Mouse (Mus musculus) neural tube, embryonic 12.5 days (tissue): Measurements from ENCODE around the gene Gm16253. TPM values are rescaled to one million over a fixed set of nuclear protein-coding genes. Genes with fewer than 3 reads are reported as not detected.

Experiments
- ATAC-seq: fragments of 200-750 bp; cut with Nextera tagmentation; 2 replicates; pipeline ENCODE4 v1.8.0; 2017; ENCODE audit warnings: low read depth, mild to moderate bottlenecking, moderate TSS enrichment, moderate library complexity; ENCODE audit not compliant: low FRiP score
- H3K27ac ChIP-seq: fragments of 300-500 bp; sonication (generic); 2 replicates; pipeline ENCODE4 v1.5.1; 2016
- H3K27me3 ChIP-seq: fragments of 300-500 bp; sonication (generic); replicated peaks from 2 replicates; pipeline ENCODE4 v1.6.1; 2016; ENCODE audit warnings: mild to moderate bottlenecking
- H3K36me3 ChIP-seq: fragments of 300-500 bp; sonication (generic); 2 replicates; pipeline ENCODE4 v1.6.1; 2016; ENCODE audit warnings: mild to moderate bottlenecking
- H3K4me1 ChIP-seq: fragments of 300-500 bp; sonication (generic); 2 replicates; pipeline ENCODE4 v1.6.1; 2016
- H3K4me2 ChIP-seq: fragments of 300-500 bp; sonication (generic); replicated peaks from 2 replicates; pipeline ENCODE4 v1.6.1; 2016; ENCODE audit warnings: mild to moderate bottlenecking
- H3K4me3 ChIP-seq: fragments of 300-500 bp; sonication (generic); 2 replicates; pipeline ENCODE4 v1.5.1; 2016
- H3K9ac ChIP-seq: fragments of 300-500 bp; sonication (generic); 2 replicates; pipeline ENCODE4 v1.6.1; 2016; ENCODE audit warnings: mild to moderate bottlenecking
- H3K9me3 ChIP-seq: fragments of 300-500 bp; sonication (generic); 2 replicates; pipeline ENCODE4 v1.6.1; 2016; ENCODE audit warnings: mild to moderate bottlenecking
- WGBS: fragments of 180-500 bp; shearing (Covaris S2); methylation state at CpG from one replicate; pipeline ENCODE4 v1.1.7; 2016; 5-methylcytosine and 5-hydroxymethylcytosine counted together
- polyA plus RNA-seq: library from polyadenylated mRNA; unstranded; fragments of >200 nt; fragmentation: Nextera tagmentation; extraction: Ambion mirVana; gene quantifications from 2 replicates; pipeline ENCODE4 v1.2.1, GENCODE M21; 2016

Gm16253 gene
- polyA plus RNA-seq, 1 experiment from 2014 or later, result 1.6 TPM

GRCm38 (mm10) chr3:96596228-96596707, 19.5 kb downstream of the Gm16253 start, which contains the start of gene Ankrd34a:
Gene Ankrd34a (plus strand): TSS chr3:96596636.
- peak within 1 kb of the TSS; percentile 93 for H3K4me2 ChIP-seq
- no peaks in the 10 kb centered on the region for H3K9me3 ChIP-seq
- no peaks in the 10 kb centered on the region for H3K36me3 ChIP-seq
- H3K4me1 ChIP-seq, result peaks cover 55% of the 10 kb centered on the region
- peaks cover 27% of the 10 kb centered on the region for H3K27me3 ChIP-seq
- WGBS, result under 1% methylated on average over 23 of the region's 23 CpGs
- H3K4me3 ChIP-seq, result peak within 1 kb of the TSS; percentile 43
- ATAC-seq, result no peak
- no peak within 1 kb of the TSS for H3K27ac ChIP-seq
- peak within 1 kb of the TSS; percentile 72 for H3K9ac ChIP-seq

GRCm38 (mm10) chr3:96596855-96597254, 20.1 kb downstream of the Gm16253 start:
- WGBS, result 6% methylated on average over 10 of the region's 12 CpGs
- ATAC-seq, result no peak
- H3K4me3 ChIP-seq, result peak overlapping the region; percentile 43
- peaks cover 57% of the 10 kb centered on the region for H3K4me1 ChIP-seq
- no peak overlapping the region for H3K27ac ChIP-seq
- H3K9ac ChIP-seq, result peak overlapping the region; percentile 72
- H3K36me3 ChIP-seq, result no peaks in the 10 kb centered on the region
- peaks cover 27% of the 10 kb centered on the region for H3K27me3 ChIP-seq
- H3K4me2 ChIP-seq, result peak overlapping the region; percentile 93
- no peaks in the 10 kb centered on the region for H3K9me3 ChIP-seq

GRCm38 (mm10) chr3:96597435-96597891, 20.7 kb downstream of the Gm16253 start:
- WGBS, result under 1% methylated on average over 40 of the region's 40 CpGs
- Histone ChIP-seq H3K4me3 (peak overlapping the region; percentile 43), H3K9ac (peak overlapping the region; percentile 72), H3K4me2 (peak overlapping the region; percentile 93), H3K9me3 (no peaks in the 10 kb centered on the region), H3K27ac (no peak overlapping the region), H3K4me1 (peaks cover 59% of the 10 kb centered on the region), H3K36me3 (no peaks in the 10 kb centered on the region), H3K27me3 (peaks cover 27% of the 10 kb centered on the region)
- no peak for ATAC-seq

GRCm38 (mm10) chr3:96598156-96599068, 21.6 kb downstream of the Gm16253 start:
- peak overlapping the region; percentile 43 for H3K4me3 ChIP-seq
- H3K4me2 ChIP-seq, result peak overlapping the region; percentile 93
- peaks cover 27% of the 10 kb centered on the region for H3K27me3 ChIP-seq
- peak overlapping the region; percentile 72 for H3K9ac ChIP-seq
- no peaks in the 10 kb centered on the region for H3K9me3 ChIP-seq
- under 1% methylated on average over 54 of the region's 54 CpGs for WGBS
- ATAC-seq, result no peak
- peaks cover 64% of the 10 kb centered on the region for H3K4me1 ChIP-seq
- H3K27ac ChIP-seq, result 0 out of 2 replicates have a peak overlapping the region, but pooled peaks have one; percentile 37
- H3K36me3 ChIP-seq, result no peaks in the 10 kb centered on the region

GRCm38 (mm10) chr3:96599069-96599393, 22.2 kb downstream of the Gm16253 start:
- peaks cover 70% of the 10 kb centered on the region for H3K4me1 ChIP-seq
- H3K4me3 ChIP-seq, result peak overlapping the region; percentile 43
- no peak for ATAC-seq
- no peak overlapping the region for H3K27ac ChIP-seq
- H3K27me3 ChIP-seq, result peaks cover 27% of the 10 kb centered on the region
- peak overlapping the region; percentile 93 for H3K4me2 ChIP-seq
- 0 out of 2 replicates have a peak, but pooled peaks cover 5% of the 10 kb centered on the region for H3K36me3 ChIP-seq
- no peaks in the 10 kb centered on the region for H3K9me3 ChIP-seq
- no peak overlapping the region for H3K9ac ChIP-seq
- WGBS, result 42% methylated on average over 8 of the region's 8 CpGs

- ATAC-seq, result no peak
- Histone ChIP-seq H3K9me3 (no peaks in the 10 kb centered on the region), H3K4me3 (no peak overlapping the region), H3K4me1 (peaks cover 74% of the 10 kb centered on the region), H3K9ac (no peak overlapping the region), H3K4me2 (peak overlapping the region; percentile 93; the same call in 1 of the 2 replicates), H3K36me3 (0 out of 2 replicates have a peak, but pooled peaks cover 6% of the 10 kb centered on the region), H3K27me3 (peaks cover 27% of the 10 kb centered on the region), H3K27ac (no peak overlapping the region)
- 81% methylated on average over 3 of the region's 3 CpGs for WGBS
Measured at GRCm38 (mm10) chr3:96599411-96599810, 22.6 kb downstream of the Gm16253 start.

- peak within 1 kb of the TSS; percentile 95 for H3K9ac ChIP-seq
- WGBS, result 2% methylated on average over 27 of the region's 27 CpGs
- peaks cover 6% of the 10 kb centered on the region; the same call in 1 of the 2 replicates for H3K36me3 ChIP-seq
- H3K9me3 ChIP-seq, result no peaks in the 10 kb centered on the region
- peaks cover 82% of the 10 kb centered on the region for H3K4me1 ChIP-seq
- peak; percentile 93 for ATAC-seq
- H3K4me3 ChIP-seq, result peak within 1 kb of the TSS; percentile 86
- peak within 1 kb of the TSS; percentile 76 for H3K4me2 ChIP-seq
- peaks cover 17% of the 10 kb centered on the region for H3K27me3 ChIP-seq
- H3K27ac ChIP-seq, result peak within 1 kb of the TSS; percentile 91
Measured at GRCm38 (mm10) chr3:96600639-96601250, 24.0 kb downstream of the Gm16253 start, which contains the start of gene Lix1l. Gene Lix1l (plus strand): TSS chr3:96601149.

- WGBS, result 1% methylated on average over 38 of the region's 40 CpGs
- H3K4me1 ChIP-seq, result peaks cover 76% of the 10 kb centered on the region
Measured at GRCm38 (mm10) chr3:96601251-96601787, 24.5 kb downstream of the Gm16253 start.

GRCm38 (mm10) chr3:96601941-96602703, 25.3 kb downstream of the Gm16253 start:
- WGBS, result 29% methylated on average over 10 of the region's 10 CpGs
- Histone ChIP-seq H3K9ac (peak overlapping the region; percentile 95), H3K27ac (peak overlapping the region; percentile 51; the same call in 1 of the 2 replicates), H3K27me3 (peaks cover 7% of the 10 kb centered on the region; the same call in 1 of the 2 replicates), H3K4me3 (peak overlapping the region; percentile 86), H3K9me3 (no peaks in the 10 kb centered on the region), H3K4me2 (peak overlapping the region; percentile 76), H3K4me1 (peaks cover 68% of the 10 kb centered on the region), H3K36me3 (peaks cover 8% of the 10 kb centered on the region; the same call in 1 of the 2 replicates)
- no peak for ATAC-seq

More at GRCm38 (mm10) chr3:96601251-96601787, 24.5 kb downstream of the Gm16253 start:
- peak overlapping the region; percentile 76 for H3K4me2 ChIP-seq
- peak; percentile 73 for ATAC-seq
- H3K9me3 ChIP-seq, result no peaks in the 10 kb centered on the region
- peak overlapping the region; percentile 95 for H3K9ac ChIP-seq
- peaks cover 8% of the 10 kb centered on the region; the same call in 1 of the 2 replicates for H3K36me3 ChIP-seq
- H3K27ac ChIP-seq, result peak overlapping the region; percentile 91
- H3K4me3 ChIP-seq, result peak overlapping the region; percentile 86
- peaks cover 11% of the 10 kb centered on the region for H3K27me3 ChIP-seq

- WGBS, result 36% methylated on average over 5 of the region's 5 CpGs
- Histone ChIP-seq H3K9ac (peak overlapping the region; percentile 95), H3K4me3 (peak overlapping the region; percentile 86), H3K27ac (peak overlapping the region; percentile 51), H3K9me3 (no peaks in the 10 kb centered on the region), H3K27me3 (peaks cover 7% of the 10 kb centered on the region; the same call in 1 of the 2 replicates), H3K4me2 (peak overlapping the region; percentile 76), H3K36me3 (peaks cover 8% of the 10 kb centered on the region; the same call in 1 of the 2 replicates), H3K4me1 (peaks cover 63% of the 10 kb centered on the region)
- ATAC-seq, result no peak
Measured at GRCm38 (mm10) chr3:96602704-96603084, 25.9 kb downstream of the Gm16253 start.

- peaks cover 7% of the 10 kb centered on the region; the same call in 1 of the 2 replicates for H3K27me3 ChIP-seq
- H3K9ac ChIP-seq, result peak overlapping the region; percentile 95
- H3K9me3 ChIP-seq, result no peaks in the 10 kb centered on the region
- WGBS, result 58% methylated on average over 5 of the region's 5 CpGs
- peaks cover 57% of the 10 kb centered on the region for H3K4me1 ChIP-seq
- ATAC-seq, result no peak
- H3K4me3 ChIP-seq, result peak overlapping the region; percentile 86; the same call in 1 of the 2 replicates
- H3K36me3 ChIP-seq, result peaks cover 8% of the 10 kb centered on the region; the same call in 1 of the 2 replicates
- H3K27ac ChIP-seq, result no peak overlapping the region
- H3K4me2 ChIP-seq, result peak overlapping the region; percentile 76
Measured at GRCm38 (mm10) chr3:96603311-96603710, 26.5 kb downstream of the Gm16253 start.
